Mouse (Mus musculus): Measurements from ENCODE around the gene Tcfl5.

GRCm38 (mm10) chr2:180678609-180679140 is 36.2 kb upstream of the Tcfl5 start:
- no peak for TF ChIP-seq GATA1 (IDR thresholded peaks at IDR 0.05; ENCODE audit: low read length)
- TF ChIP-seq TAL1 (IDR thresholded peaks at IDR 0.05; ENCODE audit: low read length) = no peak

Data from erythroblast, embryonic 14.5 days (primary cell).